Mouse (Mus musculus): ENCODE measurements around the gene A4gnt.

DNA sequence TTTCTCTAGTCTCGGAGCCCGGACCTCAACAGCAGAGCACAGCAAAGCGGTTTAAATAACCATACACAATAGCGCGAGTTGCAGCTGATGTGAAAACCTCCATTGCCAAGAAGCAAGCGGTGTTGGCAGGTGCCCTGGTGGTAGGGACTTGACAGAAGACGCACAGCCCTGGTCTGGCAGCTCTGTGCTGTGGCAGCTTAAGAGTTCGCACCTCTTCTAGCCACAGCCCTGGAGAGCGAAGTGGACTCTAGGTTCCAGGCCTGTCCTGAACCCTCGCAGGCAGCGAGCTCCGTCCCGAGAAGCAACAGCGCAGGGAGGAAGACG, 44.3 kb upstream of the A4gnt start:
- TF ChIP-seq CTCF (IDR thresholded peaks at IDR 0.05; ENCODE audit: extremely low read depth, insufficient read depth, low read length) (no peak), POLR2A (IDR thresholded peaks at IDR 0.05; ENCODE audit: extremely low read depth, insufficient read depth, low read length) (no peak)
